Mouse (Mus musculus) hindlimb bud, embryonic 11.5 days (tissue): Measurements from ENCODE around the gene Kctd15.
A peak's percentile ranks its signal among the peaks of the same experiment; 100 is the strongest.

Experiments used
- DNase-seq: peaks from one replicate; pipeline ENCODE4 v3.0.0-alpha.2; 2012; ENCODE audit warnings: low read depth, low spot score; ENCODE audit errors: extremely low spot score

The Kctd15 gene

DNA sequence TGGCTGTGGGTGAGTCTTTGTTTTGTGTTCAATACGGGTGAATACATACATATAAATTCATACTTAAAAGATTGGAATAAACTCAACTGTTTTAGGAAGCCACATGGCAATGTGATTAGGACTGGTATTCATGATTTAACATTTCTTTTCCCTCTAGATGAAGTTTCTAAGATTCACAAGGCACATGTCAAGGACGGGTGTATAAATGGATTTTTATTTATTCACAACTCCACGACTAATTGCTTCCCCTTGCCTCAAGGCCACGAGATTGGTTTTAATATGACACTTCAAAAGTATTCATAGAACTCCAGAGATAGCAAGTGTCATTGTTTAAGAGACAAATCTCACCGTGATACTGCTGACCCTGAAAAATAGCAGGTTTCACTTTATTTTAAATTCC lies at the start of gene Kctd15:
TSS of gene Kctd15 (minus strand) at position 101 of the 400 bp plus-strand sequence.
- DNase-seq: no peak

DNA sequence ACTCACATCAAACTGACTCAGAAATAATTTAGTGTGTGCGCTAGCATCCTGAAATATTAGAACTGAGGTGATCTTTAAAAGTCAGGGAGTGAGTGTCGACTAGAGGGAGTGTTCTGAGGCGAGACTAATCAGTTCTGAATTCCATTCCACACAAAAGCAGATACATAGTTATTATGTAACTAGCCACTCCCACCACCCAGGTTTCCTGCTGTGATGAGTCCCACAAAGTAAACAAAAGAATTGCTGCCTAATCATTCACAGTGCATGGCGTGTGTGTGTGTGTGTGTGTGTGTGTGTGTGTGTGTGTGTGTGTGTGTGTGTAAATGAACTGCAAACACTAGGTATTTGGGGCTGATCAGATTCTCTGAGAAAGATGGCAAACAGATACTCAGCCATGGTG lies 47.9 kb upstream of the Kctd15 start:
- no peak for DNase-seq

DNA sequence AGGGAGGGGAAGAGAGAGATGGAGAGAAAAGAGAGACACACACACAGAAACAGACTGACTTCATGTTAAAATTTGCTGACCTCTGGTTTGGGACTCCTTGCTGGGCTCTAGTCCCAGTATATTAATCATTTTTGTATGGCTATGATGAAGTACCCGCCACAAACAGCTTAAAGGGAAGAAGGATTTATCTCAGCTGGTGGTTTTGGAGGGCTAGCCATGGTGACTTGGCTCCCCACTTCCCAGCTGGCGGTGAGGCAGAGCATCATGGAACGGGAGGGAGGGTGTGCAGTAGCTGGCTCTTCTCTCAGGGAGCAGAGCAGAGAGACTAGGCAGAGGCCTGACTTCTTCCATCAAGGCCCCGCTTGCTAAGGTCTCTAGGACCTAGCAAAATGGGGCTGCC lies 46.9 kb upstream of the Kctd15 start:
- no peak for DNase-seq

DNA sequence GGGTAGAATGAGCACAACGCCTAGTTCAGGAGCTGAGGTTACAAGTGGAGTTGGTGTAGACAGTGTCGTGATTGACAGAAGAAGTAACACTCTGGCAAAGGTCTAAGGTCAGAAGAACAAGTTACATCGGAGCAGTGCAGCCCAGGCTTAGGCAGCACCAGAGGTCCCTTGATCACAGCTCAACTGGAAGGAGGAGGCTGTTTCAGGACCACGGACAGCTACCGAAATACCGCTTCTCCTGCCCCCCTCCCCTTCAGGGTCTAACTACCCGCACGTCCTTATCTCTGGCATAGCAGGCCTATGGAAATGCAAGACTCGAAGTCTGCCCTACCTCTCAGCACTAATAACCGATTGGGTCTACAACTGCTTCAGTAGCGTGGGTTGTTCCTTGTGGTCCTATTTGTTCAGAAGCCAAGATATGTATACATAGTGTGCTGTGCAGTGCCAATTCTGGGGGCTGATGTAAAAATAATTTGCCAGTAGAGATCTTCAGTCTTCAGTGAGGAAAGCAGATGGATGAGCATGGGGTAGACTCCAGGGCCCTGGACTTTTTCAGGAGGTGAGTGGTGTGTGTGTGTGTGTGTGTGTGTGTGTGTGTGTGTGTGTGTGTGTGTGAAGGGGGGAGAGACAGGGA lies 46.3 kb upstream of the Kctd15 start:
- peak; percentile 39 for DNase-seq

DNA sequence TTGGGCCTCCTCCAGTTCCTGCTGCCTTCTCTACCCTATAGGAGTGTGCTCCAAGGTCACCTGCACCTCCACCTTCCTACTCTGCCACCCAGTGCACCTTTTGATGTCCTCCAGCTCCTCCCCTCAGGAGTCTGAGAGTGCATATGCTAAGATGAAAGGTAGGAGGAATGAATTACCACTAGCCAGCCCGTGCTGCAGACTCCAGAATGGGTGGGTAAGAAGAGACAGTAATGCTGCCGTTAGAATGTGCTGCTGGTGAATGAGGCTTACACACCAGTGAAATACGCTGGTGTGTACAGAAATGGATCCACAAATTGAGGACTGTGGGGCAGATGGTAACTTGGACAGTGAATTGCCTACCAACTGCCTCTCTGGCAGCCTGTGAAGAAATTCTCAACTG lies 43.4 kb upstream of the Kctd15 start:
- DNase-seq: no peak

DNA sequence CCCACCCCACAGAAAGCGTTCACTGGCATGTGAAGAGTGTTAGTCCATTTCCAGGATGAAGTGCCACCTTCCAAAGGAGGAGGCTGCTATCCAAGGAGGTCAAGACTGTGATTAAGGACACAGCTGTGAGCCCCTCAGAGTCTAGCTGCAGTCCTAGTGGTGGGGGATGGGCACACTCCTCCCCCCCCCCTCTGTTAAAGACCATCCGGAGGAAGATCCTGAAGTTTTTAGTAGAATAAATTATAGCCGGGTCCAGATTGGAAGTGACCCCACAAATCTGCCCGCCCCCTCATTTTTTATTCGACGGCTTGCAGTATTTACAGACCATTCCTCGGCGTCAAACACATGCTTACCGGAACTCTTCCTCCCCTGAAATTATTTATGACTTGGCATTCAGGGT lies 41.7 kb upstream of the Kctd15 start:
- DNase-seq: no peak

DNA sequence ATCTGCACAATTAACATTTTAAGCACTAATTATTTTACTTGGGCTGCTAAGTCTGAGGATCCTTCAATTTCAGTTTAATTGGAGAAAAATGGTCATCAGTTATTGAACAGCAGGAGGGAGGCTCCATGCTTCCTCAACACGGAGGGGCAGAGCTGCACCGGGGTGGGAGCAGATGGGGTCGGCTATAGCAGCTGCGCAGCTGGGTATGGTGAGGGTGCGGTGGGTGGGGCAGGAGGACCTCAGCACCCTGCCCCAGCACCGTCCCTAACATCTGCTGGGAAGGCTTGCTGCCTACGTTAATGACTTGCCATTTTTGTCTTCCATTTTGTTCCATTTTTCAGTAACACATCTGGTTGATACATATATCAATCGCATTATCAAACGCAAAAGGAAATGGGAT lies 39.6 kb upstream of the Kctd15 start:
- no peak for DNase-seq

DNA sequence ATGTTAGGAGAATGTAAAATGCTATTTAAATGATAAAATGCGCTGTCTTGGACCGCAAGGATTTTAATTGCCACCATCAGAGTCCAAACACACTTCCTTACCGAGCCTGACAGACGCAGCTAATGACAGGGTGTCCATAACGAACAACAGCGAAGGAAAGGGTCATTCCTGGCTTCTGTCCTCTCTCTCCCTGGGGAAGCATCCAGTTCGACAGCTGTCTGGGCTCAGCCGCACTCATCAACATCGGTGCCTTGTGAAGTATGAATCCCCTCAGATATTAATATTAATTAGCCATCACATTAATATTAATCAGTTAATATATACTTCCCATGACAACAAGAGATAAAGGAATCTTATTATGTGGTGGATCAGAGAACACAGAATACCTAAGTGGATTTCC lies 38.4 kb upstream of the Kctd15 start:
- no peak for DNase-seq

DNA sequence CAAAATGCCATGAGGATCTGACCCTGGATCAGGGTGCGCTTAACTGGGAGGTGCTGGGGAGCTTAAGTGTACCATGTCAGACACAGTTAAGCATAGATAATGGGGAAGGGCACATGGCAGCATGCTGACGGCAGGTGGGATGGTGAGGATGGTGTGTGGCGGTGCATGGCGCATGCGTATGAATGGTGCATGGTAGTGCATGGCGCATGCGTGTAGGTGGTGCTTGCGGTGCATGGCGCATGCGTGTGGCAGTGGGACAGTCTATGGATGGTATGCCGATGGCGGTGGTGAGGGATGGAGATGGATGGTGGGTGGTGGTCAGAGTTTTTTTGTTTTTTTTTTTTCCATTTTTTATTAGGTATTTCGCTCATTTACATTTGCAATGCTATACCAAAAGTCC lies 37.4 kb upstream of the Kctd15 start:
- no peak for DNase-seq

DNA sequence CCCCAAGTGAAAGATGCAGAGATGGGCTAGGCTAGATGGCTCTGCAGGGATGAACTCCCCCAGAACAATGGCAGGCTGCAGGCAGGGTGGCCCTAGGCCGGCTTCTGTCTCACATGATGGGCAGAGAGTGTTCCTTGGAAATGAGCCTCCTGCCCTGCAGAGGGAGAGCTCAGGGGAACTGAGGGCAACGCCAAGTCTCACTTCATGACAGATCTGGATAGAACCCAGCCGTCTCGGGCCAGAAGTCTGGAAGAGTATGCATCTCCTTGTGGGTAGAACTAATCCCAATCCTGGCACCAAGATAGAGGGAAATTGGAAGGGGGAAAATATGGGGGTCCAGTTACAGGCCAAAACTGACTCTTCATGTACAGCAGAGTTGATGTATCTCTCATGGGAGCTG lies 36.5 kb upstream of the Kctd15 start:
- no peak for DNase-seq

DNA sequence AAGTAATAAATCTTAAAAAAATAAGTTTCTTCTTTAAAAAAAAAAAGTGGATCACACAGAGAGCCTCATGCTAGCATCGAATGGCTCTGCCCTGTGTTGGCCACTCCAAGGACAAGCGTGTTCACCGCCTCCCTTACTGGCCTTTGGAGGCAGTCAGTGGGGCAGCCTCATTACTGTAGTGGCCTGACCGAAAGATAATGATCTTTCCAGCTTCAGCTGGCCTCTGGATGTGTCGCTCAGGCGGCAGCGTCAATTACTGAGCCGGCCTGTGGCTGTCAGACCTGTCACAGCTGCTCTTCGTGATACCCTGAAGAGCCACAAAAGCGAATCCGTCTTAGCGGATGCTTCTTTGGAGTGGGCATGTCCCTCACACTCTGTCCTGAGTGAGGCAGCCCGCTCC lies 33.6 kb upstream of the Kctd15 start:
- DNase-seq: no peak

DNA sequence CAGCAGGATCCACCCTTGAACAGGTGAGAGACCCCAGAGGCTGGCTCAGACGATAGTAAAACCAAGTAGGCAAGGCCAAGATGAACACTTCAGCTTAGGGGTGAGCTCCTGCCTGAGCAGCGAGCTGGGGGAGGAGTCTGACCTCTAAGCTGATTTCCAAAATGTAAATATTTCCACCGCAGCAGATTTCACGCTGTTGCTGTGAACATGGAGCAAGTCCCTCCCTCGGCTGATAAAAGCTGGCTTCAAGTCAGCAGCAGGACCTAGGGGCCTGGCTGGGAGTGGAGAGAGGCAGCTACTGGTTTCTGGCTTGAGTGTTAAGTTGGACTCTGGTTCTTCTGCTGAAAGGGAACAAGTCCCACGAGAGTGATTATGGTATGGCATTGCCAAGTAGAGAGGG lies 32.5 kb upstream of the Kctd15 start:
- DNase-seq: no peak

DNA sequence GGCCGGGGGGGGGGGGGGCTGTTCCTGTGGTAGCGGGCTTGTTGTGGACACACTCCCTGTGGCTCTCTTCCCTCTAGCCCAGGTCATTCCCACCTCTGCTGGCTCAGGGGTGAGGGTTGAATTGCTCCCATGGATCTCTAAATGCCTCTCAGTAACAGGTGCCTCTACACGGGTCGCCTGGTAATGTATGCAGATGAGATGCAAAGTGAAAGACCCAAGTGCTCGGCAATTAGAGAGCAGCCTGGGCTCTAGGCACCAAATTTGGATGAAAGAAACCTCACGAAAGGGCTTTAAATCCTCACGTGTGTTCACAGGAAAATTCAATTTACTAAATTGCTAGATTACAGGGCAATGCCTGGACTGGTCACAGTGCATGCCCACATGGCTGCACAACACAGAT lies 29.3 kb upstream of the Kctd15 start:
- DNase-seq: no peak

DNA sequence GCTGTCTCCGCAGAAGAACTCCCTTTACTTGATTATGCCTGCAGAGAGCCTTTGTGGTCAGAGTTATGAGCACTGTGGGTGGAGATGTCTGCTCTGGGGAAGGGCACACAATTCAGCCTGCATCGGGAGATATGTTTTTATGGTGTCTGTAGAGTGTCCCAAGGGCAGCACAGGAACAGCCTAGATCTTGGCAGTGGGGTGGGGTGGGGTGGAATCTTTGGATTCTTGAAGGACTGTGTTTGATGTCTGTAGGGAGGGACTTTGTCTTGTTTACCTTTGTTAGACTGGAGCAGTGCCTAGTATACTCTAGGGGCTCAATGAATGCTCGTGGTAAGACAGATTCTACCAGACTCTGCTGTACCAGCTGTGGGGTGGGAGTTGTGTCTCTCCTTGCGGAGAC lies 28.6 kb upstream of the Kctd15 start:
- DNase-seq: no peak

DNA sequence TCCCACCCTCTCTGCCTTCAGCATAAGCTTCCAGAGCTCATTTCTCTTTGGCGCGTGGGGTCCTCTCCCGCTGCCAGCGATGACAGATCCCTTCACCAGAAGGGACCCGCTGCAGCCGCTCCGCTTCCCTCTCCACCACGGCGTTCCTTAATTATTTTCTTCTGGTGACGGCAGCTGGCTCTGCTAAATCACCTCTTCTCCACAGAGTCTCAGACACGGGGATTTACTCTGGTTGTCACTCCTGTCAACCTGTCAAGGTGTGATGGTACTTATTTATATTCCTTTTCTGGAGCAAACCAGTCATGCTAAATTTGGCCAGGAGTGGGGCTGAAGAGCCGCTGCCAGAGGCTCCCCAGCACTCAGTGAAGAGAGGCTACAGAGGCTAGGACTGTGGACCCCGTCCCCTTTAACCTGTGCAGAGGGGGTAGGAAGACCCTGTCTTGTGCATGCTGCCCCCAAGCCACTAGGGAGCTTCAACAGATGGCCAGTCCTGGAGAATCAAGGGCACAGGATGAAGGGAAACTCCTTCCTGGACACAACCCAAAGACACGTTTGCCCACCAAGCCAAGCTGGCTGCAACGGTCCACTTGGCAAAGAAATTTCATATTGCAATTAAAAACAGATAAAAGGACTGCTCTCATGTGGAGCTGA lies 24.4 kb upstream of the Kctd15 start:
- DNase-seq: no peak

DNA sequence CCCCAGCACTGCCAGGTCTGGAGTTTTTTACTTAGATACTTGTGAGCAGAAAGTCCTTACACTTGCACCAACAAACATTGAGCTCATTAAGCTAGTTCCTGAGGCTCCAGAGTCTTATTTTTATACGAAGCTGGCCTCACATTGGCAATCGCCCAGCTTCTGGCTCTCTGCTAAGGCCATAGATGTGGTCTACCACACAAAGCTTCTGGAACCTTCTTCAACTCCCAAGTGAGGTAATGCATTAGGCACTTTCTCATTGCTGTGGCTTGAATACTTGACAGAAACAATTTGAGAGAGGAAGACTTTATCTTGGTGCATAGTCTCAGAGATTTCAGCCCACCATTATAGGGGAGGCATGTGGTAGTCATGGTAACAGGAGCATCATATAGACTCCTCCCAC lies 23.4 kb upstream of the Kctd15 start:
- DNase-seq: no peak

DNA sequence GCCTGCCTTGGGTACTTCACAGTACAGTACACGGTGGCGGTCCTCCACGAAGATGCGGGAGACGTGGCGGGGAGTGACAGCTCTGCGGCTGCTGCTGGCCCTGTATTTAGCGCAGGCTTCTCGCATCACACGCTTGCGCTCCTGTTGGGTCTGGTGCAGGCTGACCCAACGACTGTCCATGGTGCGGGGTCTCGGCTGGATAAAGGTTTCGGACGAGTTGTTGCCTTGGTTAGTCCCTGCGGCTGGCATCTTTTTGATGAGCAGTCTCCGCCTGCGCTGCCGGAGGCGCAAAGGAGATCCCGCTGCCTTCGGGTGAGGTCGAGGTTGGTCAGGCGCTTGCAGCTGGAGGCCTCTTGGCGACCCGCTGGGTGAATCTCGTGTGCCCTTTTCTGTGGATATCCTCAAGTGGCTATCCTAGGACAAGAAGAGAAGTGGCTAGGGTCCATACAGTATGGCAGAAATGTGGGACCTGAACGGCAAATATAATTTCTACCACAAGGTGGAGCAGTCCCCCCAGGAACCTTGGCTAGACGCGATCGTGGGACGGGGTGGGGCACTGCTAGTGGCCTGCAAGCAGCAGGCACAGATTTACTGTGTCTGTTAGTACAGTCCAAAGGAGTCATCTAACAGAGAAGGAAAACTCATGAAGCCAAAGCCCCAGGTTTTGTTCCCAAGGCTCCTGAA lies 19.4 kb upstream of the Kctd15 start:
- peak; percentile 73 for DNase-seq

DNA sequence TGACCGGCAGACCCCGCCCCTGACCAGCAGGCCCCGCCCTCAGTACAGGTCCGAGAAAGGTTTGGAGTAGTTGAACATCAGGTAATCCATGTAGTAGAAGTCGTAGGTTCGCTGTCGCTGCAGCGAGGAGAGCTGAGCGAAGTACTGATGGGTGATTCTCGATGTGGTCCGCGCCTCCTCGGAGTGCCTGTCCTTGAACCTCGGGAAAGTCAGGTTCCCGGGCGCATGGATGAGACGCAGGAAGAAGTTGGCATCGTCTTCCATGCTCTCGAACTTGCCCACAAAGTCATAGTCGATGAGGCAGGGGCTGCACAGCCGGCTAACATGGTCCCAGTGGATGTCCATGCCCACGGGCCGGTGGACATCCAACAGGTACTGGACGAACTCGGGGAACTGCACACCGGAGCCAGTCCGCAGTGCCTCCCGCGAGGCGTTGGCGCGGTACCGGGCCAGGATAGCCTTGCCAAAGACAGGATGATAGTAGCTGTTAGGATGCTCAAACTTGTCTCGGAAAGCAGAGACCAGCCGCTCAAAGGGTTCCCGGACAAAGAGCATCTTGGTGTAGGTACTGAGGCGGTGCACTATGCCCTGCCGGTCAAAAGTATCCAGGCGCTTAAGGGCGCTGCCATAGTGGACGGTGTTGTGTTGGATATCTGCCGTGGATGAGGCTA lies 18.7 kb upstream of the Kctd15 start:
- no peak for DNase-seq

DNA sequence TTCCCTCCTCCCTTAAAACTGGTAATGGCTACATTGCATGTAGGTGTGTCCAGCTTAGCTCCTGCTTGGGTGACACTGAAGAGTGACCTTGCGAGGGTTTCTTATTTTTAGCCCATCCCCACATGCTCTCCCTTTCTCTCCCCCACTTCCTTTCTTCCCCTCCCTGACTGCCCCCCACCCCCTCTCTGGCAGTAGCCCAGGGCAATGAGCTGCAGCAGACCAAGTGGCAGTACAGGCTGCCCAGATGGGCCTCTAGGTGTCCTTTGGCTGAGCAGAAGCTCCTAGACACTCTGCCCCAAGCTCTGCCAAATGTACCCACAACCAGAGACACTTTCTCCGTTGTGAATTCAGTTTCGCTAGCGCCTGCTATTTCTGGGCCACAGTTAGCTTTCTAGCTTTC lies 16.4 kb upstream of the Kctd15 start:
- no peak for DNase-seq

DNA sequence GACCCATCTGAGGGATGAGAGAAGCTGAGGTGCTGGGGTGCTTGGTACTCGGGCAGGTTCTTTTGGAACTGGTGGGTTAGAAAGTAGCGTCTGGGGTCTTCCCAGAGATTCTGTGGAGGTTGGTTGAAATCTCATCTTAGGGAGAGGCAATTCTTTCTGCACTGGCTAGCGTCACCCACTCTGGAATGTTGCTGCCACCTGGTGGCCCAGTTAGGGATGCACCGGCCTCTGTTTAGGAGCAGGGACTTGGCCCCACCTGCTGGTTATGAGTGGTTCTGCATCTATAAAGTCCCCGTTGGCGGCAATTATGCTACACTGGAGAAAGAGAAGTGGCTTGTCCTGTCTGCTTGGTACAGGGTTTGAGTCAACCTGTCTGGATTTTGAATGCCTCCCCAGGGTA lies 15.4 kb upstream of the Kctd15 start:
- peak; percentile 82 for DNase-seq

DNA sequence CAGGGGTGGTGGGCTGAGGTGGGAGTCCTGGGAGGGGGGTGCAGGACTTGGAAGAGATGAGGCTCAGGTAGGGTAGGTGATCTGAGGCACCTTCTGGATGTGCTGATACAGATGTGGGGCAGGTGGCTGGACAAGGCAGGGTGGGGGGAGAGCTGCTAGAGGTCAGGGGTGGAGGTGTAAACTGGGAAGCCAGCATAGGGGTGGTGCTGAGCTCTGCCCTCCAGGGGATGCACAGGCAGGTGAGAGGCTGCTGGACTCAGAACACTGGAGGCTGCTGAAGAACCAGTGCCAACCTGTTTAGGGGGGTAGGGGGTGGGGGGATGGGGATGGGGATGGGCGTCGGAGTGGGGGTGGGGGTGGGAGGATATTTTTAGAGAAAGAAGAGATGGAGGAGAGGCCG lies 14.2 kb upstream of the Kctd15 start:
- no peak for DNase-seq

DNA sequence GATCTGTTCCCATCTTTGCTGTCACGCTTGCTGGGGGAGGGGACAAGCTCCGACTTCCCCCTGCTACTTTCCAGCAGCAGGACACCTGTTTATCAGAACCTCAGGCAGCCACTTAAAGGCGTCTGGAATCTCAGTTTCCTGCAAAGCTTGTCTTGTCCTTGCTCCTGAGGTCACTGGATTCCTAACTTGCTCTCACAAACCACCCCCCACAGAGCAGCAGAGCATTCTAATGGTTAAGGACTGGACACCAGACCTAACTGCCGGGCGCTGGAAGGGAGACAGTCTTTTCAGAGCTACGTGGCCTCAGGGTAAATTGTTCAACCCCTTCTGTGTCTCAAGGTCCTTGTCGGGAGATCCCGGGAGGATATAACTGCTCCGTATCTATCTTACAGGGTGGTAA lies 12.8 kb upstream of the Kctd15 start:
- DNase-seq: no peak
